Mouse (Mus musculus) thymus, postnatal 10 days (tissue): Measurements from ENCODE around the gene Frmpd4.

Experiments
- DNase-seq, 2 experiments: peaks; one replicate each; pipeline ENCODE4 v3.0.0; 2021; ENCODE audit warnings: low spot score in 2 of 2

Frmpd4 gene

GRCm38 (mm10) chrX:168141051-168141450, 436.0 kb downstream of the Frmpd4 start:
- no peak for DNase-seq

GRCm38 (mm10) chrX:168124043-168124442, 453.0 kb downstream of the Frmpd4 start:
- DNase-seq, result no peak

GRCm38 (mm10) chrX:168123589-168123965, 453.5 kb downstream of the Frmpd4 start:
- no peak for DNase-seq

- DNase-seq, result no peak
These were observed 454.0 kb downstream of the Frmpd4 start for GRCm38 (mm10) chrX:168122806-168123588.

GRCm38 (mm10) chrX:168041589-168041988, 535.4 kb downstream of the Frmpd4 start:
- DNase-seq, result no peak

- DNase-seq, result no peak
These were observed 556.4 kb downstream of the Frmpd4 start for GRCm38 (mm10) chrX:168020574-168021145.

GRCm38 (mm10) chrX:168017792-168018191, 559.2 kb downstream of the Frmpd4 start:
- DNase-seq, result no peak

- DNase-seq, result no peak
These were observed 592.2 kb downstream of the Frmpd4 start for GRCm38 (mm10) chrX:167984835-167985234.

GRCm38 (mm10) chrX:167951207-167951606, 625.8 kb downstream of the Frmpd4 start:
- no peak for DNase-seq

- DNase-seq, result no peak
These were observed 667.5 kb downstream of the Frmpd4 start for GRCm38 (mm10) chrX:167909483-167909882.

GRCm38 (mm10) chrX:167901046-167901445, 676.0 kb downstream of the Frmpd4 start:
- DNase-seq, result no peak

- DNase-seq, result no peak
These were observed 722.2 kb downstream of the Frmpd4 start for GRCm38 (mm10) chrX:167854821-167855220.

GRCm38 (mm10) chrX:167832543-167832942, 744.5 kb downstream of the Frmpd4 start:
- no peak for DNase-seq

- no peak for DNase-seq
These were observed 748.6 kb downstream of the Frmpd4 start for GRCm38 (mm10) chrX:167828456-167828855.

- DNase-seq, result peak in 1 of 2 experiments; percentile 44
These were observed 759.7 kb downstream of the Frmpd4 start for GRCm38 (mm10) chrX:167817363-167817762.

GRCm38 (mm10) chrX:167810120-167810519, 766.9 kb downstream of the Frmpd4 start:
- no peak for DNase-seq

GRCm38 (mm10) chrX:167808572-167808971, 768.5 kb downstream of the Frmpd4 start:
- DNase-seq, result no peak

- no peak for DNase-seq
These were observed 788.3 kb downstream of the Frmpd4 start for GRCm38 (mm10) chrX:167788737-167789136.

- DNase-seq, result no peak
These were observed 793.5 kb downstream of the Frmpd4 start for GRCm38 (mm10) chrX:167783526-167783925.

GRCm38 (mm10) chrX:167719564-167719981, 857.5 kb downstream of the Frmpd4 start:
- no peak for DNase-seq

GRCm38 (mm10) chrX:167719092-167719491, 857.9 kb downstream of the Frmpd4 start:
- no peak for DNase-seq

GRCm38 (mm10) chrX:167654806-167655495, 922.1 kb downstream of the Frmpd4 start:
- DNase-seq, result no peak

- no peak for DNase-seq
These were observed 922.8 kb downstream of the Frmpd4 start for GRCm38 (mm10) chrX:167654249-167654648.
